Mouse (Mus musculus): ENCODE data around the gene Kcna3.
A peak's percentile ranks its signal among the peaks of the same experiment; 100 is the strongest.

Gene Kcna3

DNA sequence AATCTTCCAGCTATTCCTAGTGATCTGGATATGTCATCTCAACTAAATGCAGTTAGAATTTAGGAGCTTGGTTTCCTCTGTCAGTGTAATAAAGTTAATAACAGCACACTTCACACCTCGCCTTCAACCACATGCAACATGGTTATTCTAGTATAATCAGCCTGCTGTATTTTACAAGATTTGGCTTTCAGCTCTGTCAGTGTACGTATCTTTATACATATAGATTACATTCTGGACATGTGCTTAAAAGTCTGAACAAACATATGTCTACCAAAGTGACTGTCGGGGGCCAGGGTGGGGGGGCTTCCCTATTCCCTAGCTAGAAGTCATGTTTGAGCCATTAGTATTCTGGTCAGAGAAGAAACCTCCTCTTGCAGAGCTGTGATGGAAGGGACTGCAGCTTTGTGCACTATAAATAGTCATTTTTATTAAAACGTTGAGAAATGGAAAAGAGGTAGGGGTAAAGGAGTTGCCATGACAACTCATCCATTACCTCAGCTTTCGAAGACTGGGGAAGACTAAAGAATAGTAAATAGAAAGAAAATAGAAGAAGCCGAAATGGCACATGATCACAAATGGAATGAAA is 29.6 kb downstream of the Kcna3 start:
- no peak for DNase-seq (ENCODE audit: low spot score)

- no peak for DNase-seq (ENCODE audit: low spot score)
Observed at GRCm38 (mm10) chr3:107066165-107066850, 30.3 kb downstream of the Kcna3 start.

GRCm38 (mm10) chr3:107067245-107067644 is 31.3 kb downstream of the Kcna3 start:
- DNase-seq (ENCODE audit: low spot score) = no peak

DNA sequence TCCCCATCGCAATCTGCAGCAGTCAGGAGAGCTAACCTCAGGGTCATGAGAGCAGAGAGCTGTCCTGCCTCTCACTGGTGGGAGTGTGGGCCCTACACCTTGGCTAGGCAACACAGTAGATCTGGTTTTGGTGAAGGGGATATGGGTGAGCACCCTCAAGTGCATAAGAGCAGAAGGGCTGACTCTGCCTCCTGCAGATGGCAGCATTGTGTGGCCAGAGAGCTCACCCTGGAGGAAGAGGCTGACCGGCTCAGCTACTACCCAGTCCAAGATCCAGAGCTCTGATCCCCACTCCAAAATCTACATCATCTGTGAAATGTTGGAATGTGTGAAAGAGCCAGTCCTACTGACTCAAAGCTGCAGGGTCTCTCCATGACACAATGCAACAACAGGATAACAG is 37.9 kb downstream of the Kcna3 start:
- no peak for DNase-seq (ENCODE audit: low spot score)

DNA sequence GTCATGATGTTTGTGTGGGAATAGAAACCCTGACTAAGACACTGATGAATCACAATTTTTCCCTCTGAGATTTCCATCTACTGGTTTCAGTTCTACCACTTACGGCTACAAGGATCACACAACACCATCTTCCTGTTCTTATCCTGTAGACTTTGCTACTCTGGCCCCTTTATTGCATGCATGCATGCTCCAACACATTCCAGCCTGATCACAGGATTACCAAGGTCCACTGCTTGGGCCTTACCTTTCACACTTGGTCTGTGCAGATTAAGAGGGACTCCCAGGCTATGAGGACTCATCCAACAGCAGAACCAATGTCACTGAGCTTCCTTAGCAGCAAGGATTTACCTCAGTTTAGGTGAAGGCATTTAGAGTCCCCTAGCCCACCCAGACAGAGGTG is 39.7 kb downstream of the Kcna3 start:
- DNase-seq (ENCODE audit: low spot score) = no peak

DNA sequence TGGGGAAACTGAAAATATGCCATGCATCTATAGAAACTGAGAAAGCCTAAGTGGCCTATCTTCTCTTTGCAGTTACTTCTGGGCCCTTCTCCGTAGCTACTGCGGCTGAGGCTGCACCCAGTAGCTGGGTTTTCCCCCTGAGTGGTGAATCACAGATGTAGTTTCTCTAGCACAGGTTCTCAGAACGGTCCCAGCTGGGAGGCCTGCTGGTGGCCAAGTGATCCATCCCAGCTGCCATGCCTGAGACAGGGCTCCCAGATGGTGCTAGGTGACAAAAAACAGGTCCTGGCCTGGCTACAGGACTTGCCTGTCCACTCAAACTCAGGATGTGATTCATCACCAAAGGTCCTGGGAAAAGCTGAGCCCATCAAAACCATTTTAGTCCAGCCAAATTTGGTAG is 40.7 kb downstream of the Kcna3 start:
- DNase-seq (ENCODE audit: low spot score) = no peak

GRCm38 (mm10) chr3:107077101-107077500 is 41.1 kb downstream of the Kcna3 start:
- DNase-seq (ENCODE audit: low spot score) = no peak

GRCm38 (mm10) chr3:107080803-107081202 is 44.8 kb downstream of the Kcna3 start:
- no peak for DNase-seq (ENCODE audit: low spot score)

GRCm38 (mm10) chr3:107081227-107081626 is 45.3 kb downstream of the Kcna3 start:
- DNase-seq (ENCODE audit: low spot score) = peak; percentile 6

- DNase-seq (ENCODE audit: low spot score) = no peak
Observed at GRCm38 (mm10) chr3:107084586-107084985, 48.6 kb downstream of the Kcna3 start.

DNA sequence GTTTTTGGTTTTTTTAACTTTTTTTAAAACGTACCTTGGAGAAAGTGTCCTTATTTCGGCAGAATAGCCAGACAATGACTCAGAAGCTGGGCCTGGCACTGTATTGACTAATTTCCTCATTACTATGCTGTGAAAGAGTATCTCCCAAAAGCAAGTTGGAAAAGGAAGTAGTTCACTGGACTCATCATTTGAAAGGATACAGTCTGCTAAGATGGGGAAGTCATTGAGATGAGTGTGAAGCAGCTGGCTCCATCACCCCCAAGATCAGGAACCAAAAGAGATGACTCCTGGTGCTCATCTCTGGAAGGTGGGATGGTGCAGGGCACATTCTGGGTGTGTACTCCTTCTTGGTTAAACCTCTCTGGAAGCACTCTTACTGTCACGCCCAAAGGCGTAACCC is 51.4 kb downstream of the Kcna3 start:
- DNase-seq (ENCODE audit: low spot score) = no peak
